Mouse (Mus musculus) heart, postnatal 36 days (tissue): ENCODE results near the gene Aunip. TPM values are rescaled to one million over a fixed set of nuclear protein-coding genes. Genes with fewer than 3 reads are reported as not detected.

Experiments
- DNase-seq, 2 experiments: peaks; one replicate each; pipeline ENCODE4 v3.0.0; 2021 to 2022
- intact Hi-C: fragments of 180-260 bp; cut with DNase I; formaldehyde crosslinking; loops from one replicate; pipeline ENCODE4 v1.15.1; 2025
- total RNA-seq, 2 experiments: library from RNA; stranded (reverse); gene quantifications; 2 replicates each; pipeline ENCODE4 v1.2.3; 2021

The Aunip gene
- under 1 TPM in 1 of 2 experiments, not detected in 1; 0.22 TPM for total RNA-seq

GRCm38 (mm10) chr4:134510845-134511411 lies at the start of gene Aunip:
TSS of gene Aunip (plus strand) at chr4:134510999.
- intact Hi-C loops = no loop called here
- peak; percentile 87 to 92 for DNase-seq

GRCm38 (mm10) chr4:134461252-134461651 lies 49.5 kb upstream of the Aunip start:
- no peak for DNase-seq
- intact Hi-C loops = no loop called here

GRCm38 (mm10) chr4:134465789-134466188 lies 45.0 kb upstream of the Aunip start:
- intact Hi-C loops = no loop called here
- DNase-seq = no peak

GRCm38 (mm10) chr4:134466381-134467262 lies 44.2 kb upstream of the Aunip start:
- intact Hi-C loops = no loop called here
- no peak for DNase-seq

GRCm38 (mm10) chr4:134467435-134468214 lies 43.2 kb upstream of the Aunip start:
- DNase-seq = peak; percentile 31 to 49
- intact Hi-C loops = no loop called here

GRCm38 (mm10) chr4:134468215-134468575 lies 42.6 kb upstream of the Aunip start, which contains the start of gene Stmn1:
TSS of gene Stmn1 (plus strand) at chr4:134468320.
- DNase-seq = peak; percentile 90 to 92
- intact Hi-C loops = no loop called here

GRCm38 (mm10) chr4:134468578-134469266 lies 42.1 kb upstream of the Aunip start:
- peak; percentile 93 to 96 for DNase-seq
- intact Hi-C loops = no loop called here

GRCm38 (mm10) chr4:134469341-134469796 lies 41.4 kb upstream of the Aunip start:
- DNase-seq = no peak
- intact Hi-C loops = no loop called here

GRCm38 (mm10) chr4:134469985-134470384 lies 40.8 kb upstream of the Aunip start:
- no peak for DNase-seq
- intact Hi-C loops = loop anchor here (10.0 kb wide), 1 partner anchor 225 kb away; the partner anchor contains the start of genes E130218I03Rik, Gm30191 and Zfp593

GRCm38 (mm10) chr4:134471469-134471868 lies 39.3 kb upstream of the Aunip start:
- no peak for DNase-seq
- intact Hi-C loops = loop anchor here (10.0 kb wide), 1 partner anchor 227 kb away; the partner anchor contains the start of genes E130218I03Rik, Gm30191 and Zfp593

GRCm38 (mm10) chr4:134473764-134474163 lies 37.0 kb upstream of the Aunip start:
- intact Hi-C loops = loop anchor here (10.0 kb wide), 1 partner anchor 229 kb away; the partner anchor contains the start of genes E130218I03Rik, Gm30191 and Zfp593
- DNase-seq = no peak

- intact Hi-C loops = loop anchor here (10.0 kb wide), 1 partner anchor 229 kb away; the partner anchor contains the start of genes E130218I03Rik, Gm30191 and Zfp593
- DNase-seq = no peak
Observed at GRCm38 (mm10) chr4:134474240-134474639, 36.6 kb upstream of the Aunip start.

GRCm38 (mm10) chr4:134476899-134477298 lies 33.9 kb upstream of the Aunip start:
- intact Hi-C loops = loop anchor here (10.0 kb wide), 1 partner anchor 232 kb away; the partner anchor contains the start of genes E130218I03Rik, Gm30191 and Zfp593
- DNase-seq = no peak

GRCm38 (mm10) chr4:134478031-134478430 lies 32.8 kb upstream of the Aunip start:
- intact Hi-C loops = loop anchor here (1.0 to 10.0 kb wide), 2 partner anchors 82 to 233 kb away; partner anchors contain the start of genes E130218I03Rik, Gm30191, Pafah2 and Zfp593
- DNase-seq = peak; percentile 92 to 96

- intact Hi-C loops = loop anchor here (10.0 kb wide), 1 partner anchor 235 kb away; the partner anchor contains the start of genes E130218I03Rik, Gm30191 and Zfp593
- no peak for DNase-seq
Observed at GRCm38 (mm10) chr4:134479839-134480238, 31.0 kb upstream of the Aunip start.

GRCm38 (mm10) chr4:134480864-134481263 lies 29.9 kb upstream of the Aunip start:
- peak; percentile 71 to 81 for DNase-seq
- intact Hi-C loops = no loop called here

GRCm38 (mm10) chr4:134481270-134481669 lies 29.5 kb upstream of the Aunip start:
- DNase-seq = no peak
- intact Hi-C loops = no loop called here

- intact Hi-C loops = no loop called here
- no peak for DNase-seq
Observed at GRCm38 (mm10) chr4:134482442-134482841, 28.4 kb upstream of the Aunip start.

GRCm38 (mm10) chr4:134483078-134483688 lies 27.6 kb upstream of the Aunip start:
- no peak for DNase-seq
- intact Hi-C loops = no loop called here
